Mouse (Mus musculus) liver, embryonic 13.5 days (tissue): ENCODE data around the gene Tnfrsf4. TPM values are rescaled to one million over a fixed set of nuclear protein-coding genes. Genes with fewer than 3 reads are reported as not detected.

ENCODE experiments used
- microRNA counts: library from miRNA; unstranded; fragments of <30 nt; microRNA quantifications from one replicate; lab custom pipeline; 2016
- microRNA-seq: library from miRNA; unstranded; fragments of <30 nt; microRNA quantifications from one replicate; pipeline ENCODE4, GENCODE M21; 2016
- polyA plus RNA-seq: library from polyadenylated mRNA; unstranded; fragments of >200 nt; fragmentation: Nextera tagmentation; extraction: Ambion mirVana; gene quantifications from 2 replicates; pipeline ENCODE4 v1.2.1, GENCODE M21; 2015

The Tnfrsf4 gene
- polyA plus RNA-seq, 1 experiment from 2014 or later = 0.09 TPM

MicroRNA genes within 50 kb of the gene (microRNA counts, 519-probe panel; counts per million panel counts)
- microRNA mmu-miR-200a (lab: Ali Mortazavi, UCI) (114 counts per million), microRNA mmu-miR-200b (lab: Ali Mortazavi, UCI) (3,823 counts per million, percentile 29 among the panel's probes with 10 or more counts), microRNA mmu-miR-429 (lab: Ali Mortazavi, UCI) (3,073 counts per million, percentile 16 among the panel's probes with 10 or more counts)

Small RNA genes within 50 kb of the gene (microRNA-seq; reads per million reads assigned to microRNA genes)
- 108 reads per million, percentile 51 among the genes with 10 or more reads in this experiment for gene Mir200a
- 555 reads per million, percentile 70 among the genes with 10 or more reads in this experiment for gene Mir200b
- 1,878 reads per million, percentile 81 among the genes with 10 or more reads in this experiment for gene Mir429

Other genes with a start within 250 kb of the Tnfrsf4 start
- gene Vwa1, start 239.1 kb upstream of the Tnfrsf4 start, polyA plus RNA-seq = 0.43 and 0.45 TPM in 2 replicates
- 0.08 and 0.14 TPM in 2 replicates for gene Tmem88b, start 228.0 kb upstream of the Tnfrsf4 start, polyA plus RNA-seq
- not detected in 2 replicates for gene Ankrd65, start 223.4 kb upstream of the Tnfrsf4 start, polyA plus RNA-seq
- gene Mrpl20, start 211.0 kb upstream of the Tnfrsf4 start, polyA plus RNA-seq = 225 and 227 TPM in 2 replicates
- gene Ccnl2, start 201.4 kb upstream of the Tnfrsf4 start, polyA plus RNA-seq = 62.9 and 68.8 TPM in 2 replicates
- 147 and 148 TPM in 2 replicates for gene Aurkaip1, start 182.6 kb upstream of the Tnfrsf4 start, polyA plus RNA-seq
- 5.6 and 6.8 TPM in 2 replicates for gene Mxra8, start 174.2 kb upstream of the Tnfrsf4 start, polyA plus RNA-seq
- 1.8 and 2.4 TPM in 2 replicates for gene Dvl1, start 166.4 kb upstream of the Tnfrsf4 start, polyA plus RNA-seq
- gene Tas1r3, start 150.5 kb upstream of the Tnfrsf4 start, polyA plus RNA-seq = 0.05 and 0.09 TPM in 2 replicates
- 8.4 and 10.2 TPM in 2 replicates for gene Cptp, start 144.4 kb upstream of the Tnfrsf4 start, polyA plus RNA-seq
- gene Ints11, start 144.3 kb upstream of the Tnfrsf4 start, polyA plus RNA-seq = 40.0 and 41.9 TPM in 2 replicates
- gene Pusl1, start 122.1 kb upstream of the Tnfrsf4 start, polyA plus RNA-seq = 25.4 and 25.7 TPM in 2 replicates
- 7.6 and 7.8 TPM in 2 replicates for gene Acap3, start 122.0 kb upstream of the Tnfrsf4 start, polyA plus RNA-seq
- 68.1 and 70.3 TPM in 2 replicates for gene Ube2j2, start 70.0 kb upstream of the Tnfrsf4 start, polyA plus RNA-seq
- gene C1qtnf12, start 51.5 kb upstream of the Tnfrsf4 start, polyA plus RNA-seq = 55.3 and 58.7 TPM in 2 replicates
- gene B3galt6, start 21.2 kb upstream of the Tnfrsf4 start, polyA plus RNA-seq = 5.5 and 6.2 TPM in 2 replicates
- 88.2 and 91.6 TPM in 2 replicates for gene Sdf4, start 21.0 kb upstream of the Tnfrsf4 start, polyA plus RNA-seq
- gene Tnfrsf18, start 12.3 kb downstream of the Tnfrsf4 start, polyA plus RNA-seq = 0.60 and 0.65 TPM in 2 replicates
- gene Ttll10, start 45.6 kb downstream of the Tnfrsf4 start, polyA plus RNA-seq = 0.12 and 0.20 TPM in 2 replicates
- gene 9430015G10Rik, start 96.1 kb downstream of the Tnfrsf4 start, polyA plus RNA-seq = 11.8 and 13.8 TPM in 2 replicates
- 0.05 and 0.06 TPM in 2 replicates for gene Rnf223, start 116.7 kb downstream of the Tnfrsf4 start, polyA plus RNA-seq
- 8.5 and 8.7 TPM in 2 replicates for gene Agrn, start 183.6 kb downstream of the Tnfrsf4 start, polyA plus RNA-seq
- gene Isg15, start 187.0 kb downstream of the Tnfrsf4 start, polyA plus RNA-seq = 5.5 and 5.9 TPM in 2 replicates
- 0.89 and 1.0 TPM in 2 replicates for gene AW011738, start 189.5 kb downstream of the Tnfrsf4 start, polyA plus RNA-seq
- gene Perm1, start 202.0 kb downstream of the Tnfrsf4 start, polyA plus RNA-seq = 0.08 TPM in 1 of 2 replicates, not detected in the other
- gene Plekhn1, start 221.0 kb downstream of the Tnfrsf4 start, polyA plus RNA-seq = 4.0 and 4.1 TPM in 2 replicates
- 69.0 and 73.9 TPM in 2 replicates for gene Noc2l, start 222.2 kb downstream of the Tnfrsf4 start, polyA plus RNA-seq
- 25.7 and 27.9 TPM in 2 replicates for gene Samd11, start 241.8 kb downstream of the Tnfrsf4 start, polyA plus RNA-seq